Mouse (Mus musculus): ENCODE results near the gene Rptor.

GRCm38 (mm10) chr11:119650456-119650855, 47.8 kb downstream of the Rptor start:
- TF ChIP-seq POLR2A (IDR thresholded peaks at IDR 0.05; ENCODE audit: borderline replicate concordance, extremely low read depth, low read depth, low read length) (no peak), CTCF (IDR thresholded peaks at IDR 0.05; ENCODE audit: insufficient read depth, low read length) (no peak)
